Mouse (Mus musculus): ENCODE results near the gene B4galnt2. TPM values are rescaled to one million over a fixed set of nuclear protein-coding genes. Genes with fewer than 3 reads are reported as not detected.
A peak's percentile ranks its signal among the peaks of the same experiment; 100 is the strongest.

The B4galnt2 gene
- total RNA-seq, 2 experiments from 2014 or later: not detected

DNA sequence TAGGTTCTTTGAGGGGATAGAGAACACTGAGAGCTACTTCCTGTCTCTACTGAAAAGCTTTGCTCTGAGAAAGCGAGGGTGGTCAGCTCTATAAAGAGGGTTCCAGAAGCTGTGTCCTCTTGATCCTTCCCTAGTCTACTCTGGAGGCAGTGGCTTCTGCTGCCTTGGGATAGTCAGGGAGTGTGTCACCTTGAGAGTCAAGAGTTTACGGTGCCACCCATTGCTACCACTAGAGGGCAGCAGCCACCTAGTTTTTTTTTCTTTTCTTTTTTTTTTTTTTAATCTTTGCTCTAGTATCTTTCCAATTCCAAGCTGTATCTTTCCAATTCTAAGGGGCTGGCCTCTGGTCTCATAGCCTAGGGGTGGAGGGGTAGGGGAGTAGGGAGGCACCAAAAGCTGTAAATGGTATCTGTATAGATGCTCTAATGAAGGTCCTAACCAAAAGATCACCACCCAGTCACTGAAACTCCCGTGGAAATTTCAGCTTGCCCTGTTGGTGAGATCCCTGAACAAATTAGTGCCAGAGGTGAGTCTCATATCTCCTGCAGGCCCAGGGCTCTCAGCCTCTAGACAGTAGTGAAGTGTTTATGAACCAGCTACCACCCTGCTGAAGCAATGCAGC is 87.1 kb downstream of the B4galnt2 start:
- peak; percentile 77 for DNase-seq (ENCODE audit: low spot score in 2 of 2)

DNA sequence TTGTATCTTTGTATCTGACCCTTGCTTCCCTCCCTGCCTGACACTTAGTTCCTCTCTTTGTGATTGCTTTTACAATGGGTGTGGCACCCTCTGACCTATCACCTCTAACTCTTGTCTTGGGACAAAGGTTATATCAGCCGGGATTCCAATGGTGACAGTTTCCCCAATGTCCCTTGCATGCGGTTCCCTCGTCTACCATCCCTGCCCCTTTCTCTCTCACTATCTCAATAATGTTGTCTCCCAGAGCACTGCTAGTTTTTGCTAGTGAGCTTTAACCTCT is 87.6 kb downstream of the B4galnt2 start:
- DNase-seq (ENCODE audit: low spot score in 2 of 2): no peak

DNA sequence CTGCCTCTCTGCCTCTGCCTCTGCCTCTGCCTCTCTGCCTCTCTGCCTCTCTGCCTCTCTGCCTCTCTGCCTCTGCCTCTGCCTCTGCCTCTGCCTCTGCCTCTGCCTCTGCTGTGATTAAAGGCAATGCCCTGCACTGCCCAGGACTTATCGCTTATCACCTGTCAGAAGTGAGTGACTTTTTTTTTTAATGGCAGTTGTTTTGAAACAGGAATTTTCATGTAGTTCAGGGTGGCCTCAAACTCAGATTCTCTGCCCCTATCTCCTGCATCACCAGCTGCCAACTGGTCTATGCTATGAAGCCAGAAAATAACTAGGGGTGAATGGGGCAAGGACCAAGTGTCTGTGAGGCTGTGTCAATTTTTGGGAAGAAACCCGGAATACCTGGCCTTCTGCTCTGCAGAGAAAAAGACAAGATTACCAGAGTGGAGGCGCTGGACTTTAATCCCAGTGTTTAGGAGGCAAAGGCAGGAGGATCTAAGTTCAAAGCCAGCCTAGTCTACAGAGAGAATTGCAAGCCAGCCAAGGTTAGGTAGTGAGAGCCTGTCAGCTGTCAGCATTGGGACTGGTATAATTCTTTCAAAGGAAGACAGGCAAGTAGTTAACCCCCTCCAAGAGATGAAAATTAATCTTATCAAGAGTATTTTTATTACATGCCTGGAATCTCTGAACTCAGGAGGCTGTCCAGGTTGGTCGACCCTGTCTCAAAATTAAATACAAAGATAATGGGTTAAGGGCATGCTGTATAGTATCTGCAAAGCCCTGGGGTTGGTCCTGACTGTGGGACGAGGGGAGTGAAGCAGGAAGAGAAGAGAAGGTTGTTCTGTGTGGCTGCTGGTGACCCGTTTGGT is 88.1 kb downstream of the B4galnt2 start:
- no peak for DNase-seq (ENCODE audit: low spot score in 2 of 2)

DNA sequence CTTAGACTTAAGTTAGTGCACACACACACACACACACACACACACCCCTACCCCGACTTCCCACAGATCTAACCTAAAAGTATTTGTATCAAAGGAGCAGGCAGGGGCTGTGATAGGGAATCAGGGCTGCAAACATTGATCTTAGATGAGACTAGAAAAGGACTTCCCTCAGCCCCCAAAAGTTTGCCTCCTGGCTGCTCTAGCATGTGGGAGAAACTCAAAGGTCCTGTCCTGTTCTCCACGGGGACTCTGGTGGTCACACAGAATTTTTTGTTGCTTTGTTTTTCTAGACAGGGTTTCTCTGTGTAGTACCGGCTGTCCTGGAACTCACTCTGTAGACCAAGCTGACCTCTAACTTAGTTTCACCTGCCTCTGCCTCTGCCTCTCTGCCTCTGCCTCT is 89.1 kb downstream of the B4galnt2 start:
- DNase-seq (ENCODE audit: low spot score in 2 of 2): no peak

DNA sequence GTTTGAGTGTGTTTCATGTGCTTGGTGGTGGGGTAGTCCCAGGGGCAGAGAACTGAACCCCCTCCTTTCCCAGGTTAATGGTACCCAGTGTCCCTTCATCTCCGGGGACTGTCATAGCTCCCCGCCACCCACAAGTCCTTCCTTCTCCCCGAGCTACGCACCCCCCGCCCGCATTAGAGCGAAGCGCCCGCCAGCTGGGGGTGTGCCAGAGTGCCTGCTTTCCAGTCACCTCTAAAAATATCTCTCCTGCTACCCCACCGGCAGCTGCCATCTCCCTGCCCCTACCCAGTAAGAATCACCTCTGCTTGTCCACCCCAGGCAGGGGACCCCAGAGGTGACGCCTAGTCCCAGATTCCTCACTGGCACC is 89.8 kb downstream of the B4galnt2 start:
- DNase-seq (ENCODE audit: low spot score in 2 of 2): peak; percentile 68 to 70

DNA sequence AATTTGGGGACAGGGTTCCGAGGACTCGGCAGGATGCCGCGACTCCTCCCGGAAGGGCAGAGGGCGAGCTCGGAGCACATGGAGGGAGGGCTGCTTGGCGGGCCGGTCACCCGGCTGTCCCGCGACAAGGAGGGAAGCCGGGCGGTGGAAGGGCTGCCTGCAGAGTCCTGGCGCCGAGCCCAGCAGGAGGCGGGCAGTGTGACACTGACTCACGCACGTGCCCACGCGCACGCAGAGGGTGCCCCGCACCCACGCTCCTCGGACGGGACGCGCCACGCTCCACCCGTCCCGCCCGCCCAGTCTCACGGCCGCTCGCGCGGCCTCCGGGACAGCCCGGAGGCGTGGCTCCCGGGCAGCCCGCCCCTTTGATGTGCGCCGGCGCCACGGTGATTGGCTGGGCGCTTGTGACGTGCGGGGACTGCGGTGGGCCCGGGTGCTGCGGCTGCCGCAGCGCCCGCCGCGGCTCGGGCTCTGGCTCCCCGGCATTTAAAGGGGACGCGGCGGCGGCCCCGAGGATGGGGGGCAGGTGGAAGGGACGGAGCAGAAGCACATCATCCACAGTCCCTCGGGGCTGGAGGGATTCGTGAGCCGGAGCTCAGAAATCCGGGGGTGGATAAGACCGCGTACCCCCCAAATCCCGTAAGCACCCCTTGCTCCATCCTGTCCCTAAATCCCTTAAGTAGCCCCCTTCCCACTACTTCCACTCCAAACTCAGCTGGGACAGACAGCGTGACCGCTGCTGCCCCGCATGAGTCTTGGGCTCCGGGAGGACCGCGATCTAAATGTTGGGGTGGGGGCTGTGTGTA is 90.4 kb downstream of the B4galnt2 start, which contains the start of gene Phospho1:
TSS of gene Phospho1 (plus strand) at position 429 of the 806 bp plus-strand sequence.
- peak; percentile 86 to 92 for DNase-seq (ENCODE audit: low spot score in 2 of 2)

DNA sequence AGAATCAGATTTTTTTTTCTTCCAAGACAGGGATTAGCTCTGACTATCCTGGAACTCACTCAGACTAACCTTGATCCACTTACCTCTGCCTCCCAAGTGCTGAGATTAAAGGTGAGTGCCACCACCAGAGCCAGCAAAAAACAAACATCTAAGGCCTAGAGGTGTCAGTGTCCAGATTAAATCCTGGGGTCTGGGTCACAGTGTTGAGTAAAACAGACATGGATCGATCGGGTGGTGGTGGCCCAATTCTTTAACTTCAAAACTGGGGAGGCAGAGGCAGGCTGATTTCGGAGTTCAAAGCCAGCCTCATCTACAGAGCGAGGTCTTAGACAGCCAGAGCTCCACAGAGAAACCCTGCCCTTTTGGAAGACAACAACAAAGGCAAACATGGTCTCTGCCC is 92.3 kb downstream of the B4galnt2 start:
- DNase-seq (ENCODE audit: low spot score in 2 of 2): no peak

DNA sequence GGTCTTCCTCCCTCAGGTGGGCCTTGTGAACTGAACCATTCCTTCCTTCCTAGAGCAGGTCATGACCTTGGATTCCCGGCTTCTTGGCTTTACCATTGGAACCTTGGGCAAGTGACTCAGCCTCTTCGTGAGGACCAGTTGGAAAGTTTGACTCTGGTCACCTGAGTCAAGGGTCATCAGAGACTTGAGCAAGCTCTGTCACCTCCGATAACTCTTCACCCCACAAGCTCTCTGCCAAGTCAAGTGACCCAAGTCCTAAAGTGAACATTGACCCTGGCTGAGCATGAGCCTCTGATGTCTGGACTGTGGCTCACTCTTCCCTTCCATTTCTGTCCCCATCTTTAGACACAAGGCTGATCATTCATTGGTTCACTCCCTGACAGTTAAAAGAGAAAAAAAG is 93.2 kb downstream of the B4galnt2 start:
- DNase-seq (ENCODE audit: low spot score in 2 of 2): no peak

DNA sequence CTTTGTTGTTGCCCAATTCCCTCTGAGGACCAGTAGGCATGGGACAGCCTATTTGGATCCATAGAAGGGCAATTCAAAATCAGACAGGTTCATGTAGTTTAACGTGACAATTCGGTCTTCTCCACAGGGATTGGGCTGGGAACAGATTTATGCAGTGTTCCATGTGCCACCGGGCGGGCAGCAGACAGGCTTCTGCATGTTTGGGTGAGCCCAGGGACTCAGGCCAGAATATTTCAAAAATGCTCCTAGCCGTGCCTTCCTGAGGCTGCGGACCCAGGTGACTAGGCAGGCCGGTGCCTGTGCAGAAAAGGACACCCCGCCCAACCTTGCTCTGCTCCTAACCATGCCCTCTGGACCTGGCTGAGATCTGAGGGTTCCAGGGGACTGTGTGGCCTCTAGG is 95.6 kb downstream of the B4galnt2 start:
- no peak for DNase-seq (ENCODE audit: low spot score in 2 of 2)

Small RNA genes within 50 kb of the gene (microRNA-seq; reads per million reads assigned to microRNA genes)
- 0 reads per million in 2 experiments for gene Mir3063

Other genes starting within 250 kb of the B4galnt2 start
- gene Phb, start 247.9 kb downstream of the B4galnt2 start, total RNA-seq (2021): 100 to 1,000 TPM; 110 to 124 TPM
- 10 to 100 TPM; 51.1 to 52.1 TPM for gene Zfp652, start 202.2 kb downstream of the B4galnt2 start, total RNA-seq (2021)
- 1 to 10 TPM; 1.6 to 1.8 TPM for gene B130006D01Rik, start 191.3 kb downstream of the B4galnt2 start, total RNA-seq (2021)
- 10 to 100 TPM; 17.8 to 21.3 TPM for gene Phospho1, start 90.4 kb downstream of the B4galnt2 start, total RNA-seq (2021)
- 1 to 10 TPM; 2.1 to 2.6 TPM for gene Gngt2, start 77.7 kb downstream of the B4galnt2 start, total RNA-seq (2021)
- 1 to 10 TPM; 3.7 to 4.4 TPM for gene Abi3, start 72.4 kb downstream of the B4galnt2 start, total RNA-seq (2021)
- gene Igf2bp1, start 91.0 kb upstream of the B4galnt2 start, total RNA-seq (2021): under 1 TPM; 0.47 to 0.50 TPM
- not detected for gene Gip, start 109.7 kb upstream of the B4galnt2 start, total RNA-seq (2021)
- 10 to 100 TPM; 91.6 to 93.2 TPM for gene Snf8, start 120.0 kb upstream of the B4galnt2 start, total RNA-seq (2021)
- gene Ube2z, start 150.5 kb upstream of the B4galnt2 start, total RNA-seq (2021): 10 to 100 TPM; 56.6 to 57.8 TPM
- gene Atp5g1, start 160.8 kb upstream of the B4galnt2 start, total RNA-seq (2021): 100 to 1,000 TPM; 583 to 624 TPM
- not detected for gene Calcoco2, start 197.1 kb upstream of the B4galnt2 start, total RNA-seq (2021)
- under 1 TPM; 0.42 to 0.55 TPM for gene Ttll6, start 218.9 kb upstream of the B4galnt2 start, total RNA-seq (2021)

All from layer of hippocampus, postnatal 10 days (tissue).